Mouse (Mus musculus) mouse embryonic stem cell (cell line): ENCODE data around the gene Gm20388.

Experiments used
- in situ Hi-C, 2 experiments: fragments of 300-500 bp; cut with MboI; formaldehyde crosslinking; loops; 1 replicate in 1 of 2; 3 replicates in 1 of 2; pipeline ENCODE4 v1.14.3; 2019 to 2020; ENCODE audit warnings: low sequenced_read_pairs in 2 of 2, low pct_unique_long_range_greater_than_20kb in 1 of 2, mixed read lengths in 1 of 2; ENCODE audit not compliant: unreplicated experiment in 1 of 2

Gm20388 gene

DNA sequence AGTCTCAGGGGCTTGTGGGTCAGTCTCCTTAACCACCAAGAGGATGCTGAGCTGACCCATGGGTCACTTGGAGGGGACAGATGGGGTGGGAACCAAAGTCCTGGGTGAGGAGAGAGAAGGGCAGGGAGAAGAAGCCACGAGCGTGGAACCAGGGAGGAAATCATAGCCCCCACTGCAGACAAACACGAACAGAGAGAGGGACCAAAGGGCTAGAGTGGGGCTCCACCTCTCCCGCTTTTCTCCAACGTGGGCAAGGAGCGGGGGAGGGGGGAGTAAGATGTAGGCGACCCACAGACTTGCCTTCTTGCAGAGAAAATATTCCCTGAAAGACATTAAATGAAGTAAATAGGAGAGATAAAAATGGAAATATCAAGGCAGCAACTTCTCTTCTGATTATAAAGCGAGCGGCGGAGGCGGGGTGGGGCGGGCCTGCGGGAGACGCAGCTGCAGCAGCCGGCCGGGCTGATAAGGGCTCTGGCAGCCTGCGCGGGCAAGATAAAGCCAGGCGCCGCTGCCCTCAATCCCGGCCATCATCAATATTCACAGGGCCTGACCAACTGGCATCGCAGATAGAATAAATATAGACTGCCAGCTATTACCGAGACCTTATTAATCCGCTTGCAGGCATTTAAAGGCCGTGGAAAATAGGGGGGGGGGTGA is 2809.6 kb downstream of the Gm20388 start:
- in situ Hi-C loops, result no loop called here

DNA sequence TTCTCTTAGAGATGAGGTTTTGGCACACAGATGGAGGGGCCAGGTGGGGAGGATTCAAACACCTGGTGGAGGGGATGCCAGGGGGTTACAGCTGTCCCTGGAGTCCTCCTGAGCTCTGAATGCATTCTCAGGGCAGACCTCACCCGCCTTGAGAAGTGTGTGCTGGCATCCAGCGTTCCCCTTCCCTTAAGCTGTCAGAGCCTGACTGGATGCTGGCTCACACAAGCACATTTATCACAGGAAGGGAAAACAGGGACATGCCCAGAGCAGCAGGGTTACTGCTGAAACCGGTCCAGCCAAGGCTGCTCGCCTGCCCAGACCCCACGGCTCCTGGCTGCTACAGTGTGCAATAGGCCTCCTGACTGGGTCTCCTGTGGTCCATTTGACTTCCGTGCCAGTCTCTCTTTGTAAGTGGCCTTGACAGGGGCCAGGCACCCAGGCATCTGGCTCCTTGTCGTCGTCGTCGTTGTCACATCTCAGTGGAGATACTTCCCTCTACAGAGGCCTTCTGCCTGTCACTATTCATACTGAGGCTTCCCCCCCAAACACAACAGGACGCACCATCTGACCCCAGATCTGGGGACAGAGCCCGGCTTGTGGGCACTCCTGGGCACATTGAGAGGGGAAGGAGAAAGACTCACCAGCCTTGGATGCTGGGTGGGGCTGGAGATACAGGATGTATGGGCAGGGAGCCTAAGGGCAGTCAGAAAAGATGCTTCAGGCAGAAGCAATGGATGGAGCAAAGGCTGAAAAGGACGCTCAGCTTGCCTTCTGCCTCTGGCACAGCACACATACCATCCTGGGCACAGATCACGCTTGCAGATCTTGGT is 2810.4 kb downstream of the Gm20388 start:
- in situ Hi-C loops, result no loop called here

- in situ Hi-C loops, result no loop called here
These were observed 2814.5 kb downstream of the Gm20388 start for GRCm38 (mm10) chr8:122725187-122725586.

DNA sequence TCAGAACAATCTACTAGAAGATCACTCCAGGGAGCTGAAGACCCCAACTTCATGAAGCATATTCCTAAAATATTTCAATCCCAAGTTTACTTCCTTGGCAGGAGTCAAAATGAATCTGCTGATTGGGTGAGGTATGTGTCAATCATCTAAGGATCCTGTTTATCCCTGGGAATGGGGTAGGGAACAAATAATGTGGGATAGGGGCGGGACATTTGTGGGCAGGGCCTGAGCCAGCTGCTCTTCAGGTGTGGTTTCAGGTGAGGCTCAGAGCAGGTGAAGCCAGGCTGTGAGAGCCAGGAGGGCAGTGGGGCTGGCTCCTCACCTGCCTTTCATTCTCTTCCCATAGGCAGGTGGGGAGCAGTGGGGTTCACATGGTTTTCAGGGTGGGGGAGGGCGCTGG is 2816.1 kb downstream of the Gm20388 start:
- in situ Hi-C loops, result no loop called here

GRCm38 (mm10) chr8:122727412-122727811 is 2816.8 kb downstream of the Gm20388 start:
- in situ Hi-C loops, result no loop called here

DNA sequence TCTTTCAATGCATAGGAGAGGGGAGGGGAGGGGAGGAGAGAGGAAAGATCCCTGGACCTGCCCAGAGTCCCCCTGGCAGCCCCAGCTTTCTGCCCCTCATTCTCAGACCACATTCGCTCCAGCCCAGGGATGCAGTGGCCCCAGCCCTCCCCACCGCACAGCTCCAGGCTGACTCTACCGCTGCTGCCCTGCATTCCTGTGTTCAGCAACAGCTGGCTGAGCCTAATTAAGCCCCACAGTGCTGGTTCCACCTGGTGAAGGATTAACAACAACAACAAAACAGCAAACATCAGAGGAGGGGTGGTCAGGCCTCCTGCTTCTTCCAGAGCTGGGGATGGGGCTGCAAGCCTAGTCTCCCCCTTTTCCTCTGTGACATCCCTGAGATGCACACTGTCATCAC is 2818.0 kb downstream of the Gm20388 start:
- in situ Hi-C loops, result no loop called here

GRCm38 (mm10) chr8:122735110-122735509 is 2824.5 kb downstream of the Gm20388 start:
- in situ Hi-C loops, result no loop called here

- in situ Hi-C loops, result no loop called here
These were observed 2825.2 kb downstream of the Gm20388 start for GRCm38 (mm10) chr8:122735542-122736473.

DNA sequence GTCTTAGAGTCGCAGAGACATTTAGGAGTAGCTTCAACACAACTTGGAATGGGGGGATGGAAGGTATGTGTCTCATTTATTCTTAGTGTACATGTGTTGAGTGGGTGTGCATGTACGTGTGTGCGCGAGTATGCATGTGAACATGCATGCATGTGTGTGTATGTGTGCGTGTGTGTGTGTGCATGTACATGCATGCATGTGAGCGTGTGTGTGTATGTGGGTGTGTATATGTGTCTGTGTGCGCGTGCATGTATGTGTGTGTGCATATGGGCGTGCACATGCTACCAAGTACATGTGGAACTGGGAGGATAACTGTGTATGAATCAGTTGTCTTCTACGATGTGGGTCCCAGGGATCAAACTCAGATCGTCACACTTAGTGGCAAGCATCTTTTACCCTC is 2826.0 kb downstream of the Gm20388 start:
- in situ Hi-C loops, result no loop called here

- in situ Hi-C loops, result no loop called here
These were observed 2826.4 kb downstream of the Gm20388 start for GRCm38 (mm10) chr8:122737071-122737470.

DNA sequence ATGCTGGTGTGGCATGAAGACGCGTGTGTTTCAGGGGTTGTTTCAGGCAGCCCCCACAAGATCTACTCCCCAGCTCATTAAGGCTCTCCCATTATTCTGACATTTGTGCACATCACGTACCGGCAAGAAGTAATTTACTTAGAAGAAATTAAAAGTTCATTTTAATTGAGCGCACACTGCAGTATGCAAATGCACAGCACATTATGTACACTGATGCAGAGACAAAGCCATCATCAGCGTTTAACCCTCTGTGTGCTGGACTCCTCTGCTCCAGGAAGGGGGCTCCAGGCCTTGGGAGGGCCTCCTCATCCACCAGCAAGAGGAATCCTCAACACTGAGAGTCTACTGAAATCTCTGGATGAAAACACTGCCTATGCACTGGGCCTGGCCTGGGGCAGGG is 2827.2 kb downstream of the Gm20388 start:
- in situ Hi-C loops, result no loop called here

GRCm38 (mm10) chr8:122739102-122739725 is 2828.6 kb downstream of the Gm20388 start:
- in situ Hi-C loops, result no loop called here

- in situ Hi-C loops, result no loop called here
These were observed 2831.8 kb downstream of the Gm20388 start for GRCm38 (mm10) chr8:122742471-122742870.

- in situ Hi-C loops, result no loop called here
These were observed 2834.5 kb downstream of the Gm20388 start for GRCm38 (mm10) chr8:122745022-122745749.

- in situ Hi-C loops, result no loop called here
These were observed 2835.2 kb downstream of the Gm20388 start for GRCm38 (mm10) chr8:122745750-122746275.

DNA sequence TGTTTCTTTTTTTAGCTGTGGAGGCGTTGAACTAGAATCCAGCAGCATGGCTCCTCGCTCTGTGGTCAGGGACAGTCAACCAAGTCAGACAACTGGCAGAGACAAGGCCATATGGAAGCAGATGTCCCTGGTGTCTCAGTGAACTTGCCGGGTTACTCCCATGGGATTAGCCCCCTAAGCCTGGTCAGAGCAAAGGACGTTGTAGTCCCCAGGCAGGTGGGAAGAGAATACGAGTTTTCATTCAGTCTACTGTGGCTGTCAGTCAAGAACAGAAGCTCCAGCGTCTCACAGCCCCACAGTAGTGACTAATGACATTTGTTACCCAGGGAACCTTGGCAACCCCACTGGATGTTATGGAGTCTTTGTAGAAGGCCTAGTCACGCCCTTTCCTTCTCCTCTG is 2835.8 kb downstream of the Gm20388 start:
- in situ Hi-C loops, result no loop called here

GRCm38 (mm10) chr8:122747825-122748224 is 2837.2 kb downstream of the Gm20388 start:
- in situ Hi-C loops, result no loop called here
